Mouse (Mus musculus) limb, embryonic 10.5 days (tissue): ENCODE results near the gene Slc12a8. TPM values are rescaled to one million over a fixed set of nuclear protein-coding genes. Genes with fewer than 3 reads are reported as not detected.

ENCODE experiments used
- DNase-seq: peaks from one replicate; pipeline ENCODE4 v3.0.0-alpha.2; 2017; ENCODE audit warnings: low spot score
- H3K27ac ChIP-seq: fragments of 300-500 bp; sonication (generic); 2 replicates; pipeline ENCODE4 v1.5.1; 2016; ENCODE audit warnings: mild to moderate bottlenecking
- H3K27me3 ChIP-seq: fragments of 300-500 bp; sonication (generic); 2 replicates; pipeline ENCODE4 v1.6.1; 2016; ENCODE audit warnings: low read depth, mild to moderate bottlenecking; ENCODE audit not compliant: poor library complexity, severe bottlenecking
- H3K36me3 ChIP-seq: fragments of 300-500 bp; sonication (generic); 2 replicates; pipeline ENCODE4 v1.6.1; 2016; ENCODE audit warnings: mild to moderate bottlenecking, moderate library complexity
- H3K4me1 ChIP-seq: fragments of 300-500 bp; sonication (generic); 2 replicates; pipeline ENCODE4 v1.6.1; 2016
- H3K4me3 ChIP-seq: fragments of 300-500 bp; sonication (generic); 2 replicates; pipeline ENCODE4 v1.5.1; 2016; ENCODE audit warnings: mild to moderate bottlenecking, moderate library complexity
- H3K9me3 ChIP-seq: fragments of 300-500 bp; sonication (generic); replicated peaks from 2 replicates; pipeline ENCODE4 v1.6.1; 2016; ENCODE audit warnings: mild to moderate bottlenecking
- WGBS: fragments of 180-500 bp; shearing (Covaris S2); methylation state at CpG from one replicate; pipeline ENCODE4 v1.1.7; 2016; 5-methylcytosine and 5-hydroxymethylcytosine counted together
- polyA plus RNA-seq: library from polyadenylated mRNA; unstranded; fragments of >200 nt; fragmentation: Nextera tagmentation; extraction: Ambion mirVana; gene quantifications from 2 replicates; pipeline ENCODE4 v1.2.1, GENCODE M21; 2016

Gene Slc12a8
- polyA plus RNA-seq, 1 experiment from 2014 or later = 0.60 TPM

- H3K4me1 ChIP-seq = peaks cover 9% of the 10 kb centered on the region
- H3K9me3 ChIP-seq = no peaks in the 10 kb centered on the region
- no peak overlapping the region for H3K27ac ChIP-seq
- WGBS = 95% methylated on average over 10 of the region's 10 CpGs
- H3K36me3 ChIP-seq = no peaks in the 10 kb centered on the region
- no peak overlapping the region for H3K4me3 ChIP-seq
- DNase-seq = no peak
- H3K27me3 ChIP-seq = no peaks in the 10 kb centered on the region
Observed at GRCm38 (mm10) chr16:33662841-33663240, 145.7 kb downstream of the Slc12a8 start.

GRCm38 (mm10) chr16:33666226-33666625 is 149.1 kb downstream of the Slc12a8 start:
- WGBS = 87% methylated on average over 6 of the region's 6 CpGs
- Histone ChIP-seq H3K4me1 (no peaks in the 10 kb centered on the region), H3K4me3 (no peak overlapping the region), H3K27me3 (no peaks in the 10 kb centered on the region), H3K9me3 (no peaks in the 10 kb centered on the region), H3K36me3 (no peaks in the 10 kb centered on the region), H3K27ac (no peak overlapping the region)
- DNase-seq = no peak

DNA sequence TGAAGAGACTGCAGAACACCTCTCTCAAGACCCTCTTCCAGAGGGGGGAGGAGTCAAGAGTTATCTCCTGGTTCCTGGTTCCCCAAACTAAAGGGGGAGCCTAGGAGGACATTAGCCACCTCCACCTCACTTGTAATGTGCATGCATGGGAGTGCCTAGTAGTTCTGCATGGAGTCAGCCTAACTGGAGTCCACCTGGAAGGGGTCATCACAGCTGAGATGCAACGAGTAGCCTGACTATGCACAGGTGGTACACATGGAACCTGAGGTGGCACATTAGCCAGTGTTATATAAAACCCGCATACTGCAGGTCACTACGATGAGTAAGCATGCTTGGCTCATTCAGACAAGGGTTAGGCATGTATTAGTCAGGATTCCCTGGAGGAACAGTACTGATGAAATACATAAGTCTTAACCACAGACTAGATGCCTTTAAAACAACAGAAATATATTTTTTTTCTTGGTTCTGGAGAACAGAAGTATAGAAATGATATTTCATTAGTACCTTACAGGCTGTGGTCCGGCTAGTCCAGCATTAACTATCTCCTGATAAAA is 149.9 kb downstream of the Slc12a8 start:
- H3K27me3 ChIP-seq = no peaks in the 10 kb centered on the region
- 92% methylated on average over 4 of the region's 4 CpGs for WGBS
- no peak for DNase-seq
- H3K9me3 ChIP-seq = no peaks in the 10 kb centered on the region
- H3K4me3 ChIP-seq = no peak overlapping the region
- no peaks in the 10 kb centered on the region for H3K4me1 ChIP-seq
- no peaks in the 10 kb centered on the region for H3K36me3 ChIP-seq
- H3K27ac ChIP-seq = no peak overlapping the region

GRCm38 (mm10) chr16:33668448-33668847 is 151.3 kb downstream of the Slc12a8 start:
- Histone ChIP-seq H3K9me3 (no peaks in the 10 kb centered on the region), H3K4me1 (peaks cover 1% of the 10 kb centered on the region; the same call in 1 of the 2 replicates), H3K4me3 (no peak overlapping the region), H3K27me3 (no peaks in the 10 kb centered on the region), H3K36me3 (no peaks in the 10 kb centered on the region), H3K27ac (no peak overlapping the region)
- DNase-seq = no peak
- WGBS = 83% methylated on average over 2 of the region's 2 CpGs

GRCm38 (mm10) chr16:33669072-33669471 is 151.9 kb downstream of the Slc12a8 start:
- WGBS = 82% methylated on average over 1 of the region's 1 CpGs
- DNase-seq = no peak
- H3K36me3 ChIP-seq = no peaks in the 10 kb centered on the region

DNA sequence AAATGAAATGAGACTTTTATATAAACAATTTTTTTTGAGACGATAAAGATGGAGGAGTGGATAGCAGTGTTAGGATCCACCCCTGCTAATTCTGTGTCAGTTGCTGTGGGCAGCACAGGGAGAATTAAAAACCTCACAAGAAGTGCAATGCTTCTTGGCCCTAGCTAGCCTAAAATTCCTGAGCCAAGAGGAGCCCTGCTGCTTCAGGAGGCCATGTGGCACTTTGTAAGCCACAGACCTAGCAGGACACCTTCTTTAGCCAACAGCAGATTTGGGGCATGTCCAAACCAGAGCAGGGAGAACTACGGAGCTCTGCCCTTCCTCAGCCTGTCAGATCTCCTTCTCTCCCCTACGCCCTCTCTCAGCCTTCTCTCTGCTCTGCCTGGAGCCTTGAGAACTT is 153.2 kb downstream of the Slc12a8 start:
- Histone ChIP-seq H3K36me3 (no peaks in the 10 kb centered on the region), H3K4me1 (peaks cover 5% of the 10 kb centered on the region), H3K4me3 (no peak overlapping the region), H3K27ac (no peak overlapping the region), H3K27me3 (no peaks in the 10 kb centered on the region), H3K9me3 (no peaks in the 10 kb centered on the region)
- DNase-seq = no peak
- WGBS = 74% methylated on average over 3 of the region's 3 CpGs

More at GRCm38 (mm10) chr16:33669072-33669471, 151.9 kb downstream of the Slc12a8 start:
- H3K4me1 ChIP-seq = peaks cover 5% of the 10 kb centered on the region
- no peaks in the 10 kb centered on the region for H3K27me3 ChIP-seq
- no peak overlapping the region for H3K4me3 ChIP-seq
- no peaks in the 10 kb centered on the region for H3K9me3 ChIP-seq
- no peak overlapping the region for H3K27ac ChIP-seq

DNA sequence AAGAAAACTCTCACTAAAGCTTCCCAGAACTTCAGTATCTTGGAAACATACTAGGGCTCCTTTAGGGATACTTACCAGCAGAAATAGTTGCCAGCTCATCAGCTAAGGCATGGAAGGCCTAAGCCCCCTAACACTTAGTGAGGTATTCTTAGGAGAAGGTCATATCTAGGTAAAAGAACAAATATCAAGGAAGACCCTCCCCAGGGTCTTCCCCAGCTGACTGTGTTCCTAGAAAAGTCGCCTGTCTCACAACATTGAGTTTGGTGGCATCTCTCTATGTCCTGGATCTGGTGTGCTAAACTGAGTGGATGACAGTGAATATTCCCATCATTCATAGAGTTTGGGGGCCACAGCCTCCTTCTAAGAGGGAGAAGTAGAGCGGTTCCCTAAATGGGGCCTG is 153.8 kb downstream of the Slc12a8 start:
- H3K4me3 ChIP-seq = no peak overlapping the region
- DNase-seq = no peak
- WGBS = 92% methylated on average over 2 of the region's 2 CpGs
- H3K27ac ChIP-seq = no peak overlapping the region
- no peaks in the 10 kb centered on the region for H3K36me3 ChIP-seq
- H3K4me1 ChIP-seq = peaks cover 5% of the 10 kb centered on the region
- no peaks in the 10 kb centered on the region for H3K27me3 ChIP-seq
- no peaks in the 10 kb centered on the region for H3K9me3 ChIP-seq

DNA sequence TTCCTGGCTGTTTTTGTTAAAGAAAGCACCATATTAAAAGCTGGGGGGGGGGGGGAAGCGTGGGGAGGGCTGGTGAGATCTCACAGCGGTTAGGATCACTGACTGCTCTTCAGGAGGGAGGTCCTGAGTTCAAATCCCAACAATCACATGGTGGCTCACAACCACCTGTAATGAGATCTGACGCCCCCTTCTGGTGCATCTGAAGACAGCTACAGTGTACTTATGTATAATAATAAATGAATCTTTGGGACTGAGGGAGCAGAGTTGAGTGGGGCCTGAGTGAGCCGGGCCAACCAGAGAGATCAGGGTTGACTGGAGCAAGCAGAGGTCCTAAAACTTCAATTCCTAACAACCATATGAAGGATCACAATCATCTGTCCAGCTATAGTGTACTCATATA is 155.1 kb downstream of the Slc12a8 start:
- 87% methylated on average over 4 of the region's 4 CpGs for WGBS

GRCm38 (mm10) chr16:33672643-33673042 is 155.5 kb downstream of the Slc12a8 start:
- no peak for DNase-seq
- H3K27ac ChIP-seq = no peak overlapping the region
- 88% methylated on average over 4 of the region's 4 CpGs for WGBS
- H3K4me1 ChIP-seq = peaks cover 5% of the 10 kb centered on the region
- H3K9me3 ChIP-seq = no peaks in the 10 kb centered on the region
- no peaks in the 10 kb centered on the region for H3K36me3 ChIP-seq
- H3K27me3 ChIP-seq = no peaks in the 10 kb centered on the region
- H3K4me3 ChIP-seq = no peak overlapping the region

More for the DNA sequence above, 155.1 kb downstream of the Slc12a8 start:
- H3K36me3 ChIP-seq = no peaks in the 10 kb centered on the region
- no peak overlapping the region for H3K4me3 ChIP-seq
- no peaks in the 10 kb centered on the region for H3K9me3 ChIP-seq
- H3K4me1 ChIP-seq = peaks cover 5% of the 10 kb centered on the region
- no peak for DNase-seq
- H3K27ac ChIP-seq = no peak overlapping the region
- H3K27me3 ChIP-seq = no peaks in the 10 kb centered on the region

DNA sequence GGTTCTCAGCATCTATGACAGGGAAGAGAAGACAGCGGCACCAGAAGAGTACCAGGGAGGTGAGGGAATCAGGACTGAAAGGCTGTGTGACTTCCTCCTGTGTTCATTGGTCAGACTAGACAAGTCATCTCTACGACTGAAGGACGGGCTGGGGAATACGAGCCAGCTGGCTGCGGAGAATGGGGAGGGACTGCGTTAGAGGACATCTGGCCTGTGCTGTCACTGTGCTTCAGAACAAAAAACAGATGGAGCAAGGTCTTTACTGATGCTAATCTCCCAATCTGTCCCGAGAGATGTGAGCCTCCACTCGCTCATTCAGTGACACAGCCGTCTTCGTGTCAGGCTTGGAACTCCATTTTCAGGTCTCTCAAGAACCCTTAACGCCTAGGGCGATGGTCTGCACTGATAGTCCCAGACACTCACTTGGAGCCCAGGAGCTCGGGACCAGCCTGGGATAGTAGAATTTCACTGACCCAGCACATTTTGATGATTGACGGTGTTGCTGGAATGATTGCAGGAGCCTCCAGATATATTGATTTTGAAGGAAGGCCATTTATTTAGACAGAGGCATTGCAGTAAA is 156.5 kb downstream of the Slc12a8 start:
- 43% methylated on average over 14 of the region's 14 CpGs for WGBS
- DNase-seq = no peak
- no peaks in the 10 kb centered on the region for H3K9me3 ChIP-seq
- no peak overlapping the region for H3K27ac ChIP-seq
- H3K4me3 ChIP-seq = no peak overlapping the region
- no peaks in the 10 kb centered on the region for H3K36me3 ChIP-seq
- H3K27me3 ChIP-seq = no peaks in the 10 kb centered on the region
- H3K4me1 ChIP-seq = peaks cover 5% of the 10 kb centered on the region

- Histone ChIP-seq H3K27me3 (no peaks in the 10 kb centered on the region), H3K4me3 (no peak overlapping the region), H3K9me3 (no peaks in the 10 kb centered on the region), H3K4me1 (peaks cover 5% of the 10 kb centered on the region), H3K27ac (no peak overlapping the region), H3K36me3 (no peaks in the 10 kb centered on the region)
- DNase-seq = no peak
- WGBS = 90% methylated on average over 10 of the region's 10 CpGs
Observed at GRCm38 (mm10) chr16:33675151-33675847, 158.2 kb downstream of the Slc12a8 start.

- H3K9me3 ChIP-seq = no peaks in the 10 kb centered on the region
- 88% methylated on average over 3 of the region's 3 CpGs for WGBS
- H3K27ac ChIP-seq = no peak overlapping the region
- no peaks in the 10 kb centered on the region for H3K36me3 ChIP-seq
- H3K27me3 ChIP-seq = no peaks in the 10 kb centered on the region
- no peak for DNase-seq
- no peak overlapping the region for H3K4me3 ChIP-seq
- H3K4me1 ChIP-seq = peaks cover 5% of the 10 kb centered on the region
Observed at GRCm38 (mm10) chr16:33675848-33676184, 158.7 kb downstream of the Slc12a8 start.
